Comparison of ENCODE assay signal across 8 mouse cellular contexts in the genomic region with DNA sequence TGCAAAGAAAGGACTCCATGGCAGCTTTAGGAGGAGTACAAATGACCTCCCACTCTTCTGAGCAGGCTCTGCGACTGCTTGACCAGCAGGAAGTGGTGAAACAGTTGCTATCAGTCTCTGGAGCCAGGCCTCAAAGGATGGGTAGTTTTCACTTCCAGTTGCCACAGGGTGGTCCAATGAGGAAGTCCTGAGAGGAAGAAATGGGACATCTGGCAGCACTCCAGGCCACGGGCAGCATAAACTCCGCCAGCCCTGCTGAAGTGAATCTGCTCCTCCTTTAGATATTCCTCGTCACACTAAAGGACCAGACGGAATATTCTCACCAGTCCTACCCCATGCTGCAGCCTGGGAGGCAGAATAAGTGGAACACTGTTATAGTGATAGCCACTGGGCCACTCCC. TPM values are rescaled to one million over a fixed set of nuclear protein-coding genes. Genes with fewer than 3 reads are reported as not detected.
DNase-seq lines count a peak whose midpoint lies in the region; ATAC-seq lines count a peak whose summit lies in the region.

No protein-coding gene starts in this region.

- intact Hi-C loops in heart, postnatal 36 days (cut with DNase I), result loop anchor here (2.0 kb wide), 1 partner anchor 168 kb away; no protein-coding TSS in a partner anchor

- peak; percentile 27 for DNase-seq in adrenal gland, postnatal 10 days
- DNase-seq in adrenal gland, adult 8-10 months, result no peak
- peak; percentile 11 for DNase-seq in ovary, postnatal 36 days (ENCODE audit: low spot score)
- no peak for DNase-seq in ovary, postnatal 10 days (ENCODE audit: low spot score)
- peak; percentile 56 to 63 for DNase-seq in heart, postnatal 36 days
- DNase-seq in urinary bladder, postnatal 10 days (ENCODE audit: low spot score), result no peak
- no peak for DNase-seq in T-cell, adult 2 months (ENCODE audit: low spot score)

- peak; percentile 74 for ATAC-seq in megakaryocyte, adult 5-6 weeks (ENCODE audit: poor library complexity, severe bottlenecking)

RNA-seq across cellular contexts. Expression of a gene that starts 32.3 kb away (rescaled TPM):
- not detected for total RNA-seq in adrenal gland, postnatal 10 days (2021)
- not detected for total RNA-seq in adrenal gland, adult 8-10 months (2022)
- not detected for total RNA-seq in heart, postnatal 36 days (2021)
- total RNA-seq in megakaryocyte, adult 5-6 weeks (2015), result not detected in 2 replicates
- not detected in 2 replicates for total RNA-seq in megakaryocyte, adult 5-6 weeks (2017)

Comparison
In these comparisons a context has a peak if more than half of its experiments do, and no peak if none do; other contexts are left out.
1. DNase-seq: peak in adrenal gland, postnatal 10 days (single experiment), ovary, postnatal 36 days (single experiment) and heart, postnatal 36 days (2 of 2); none in adrenal gland, adult 8-10 months (single experiment), ovary, postnatal 10 days (single experiment), urinary bladder, postnatal 10 days (single experiment) and T-cell, adult 2 months (single experiment).